Mouse (Mus musculus) CH12.LX (cell line): ENCODE data around the gene Caln1.

Source experiments
- CTCF ChIP-seq, 2 experiments: IDR thresholded peaks in 1 of 2; conservative IDR thresholded peaks in 1 of 2; 2 replicates each; pipeline ENCODE4 v1.5.1; 2011 to 2012; ENCODE audit warnings: low read depth in 2 of 2, low read length in 2 of 2, improper control_type of control experiment in 1 of 2, inconsistent platforms in 1 of 2, mild to moderate bottlenecking in 1 of 2, moderate library complexity in 1 of 2
- E2F4 ChIP-seq: IDR thresholded peaks from 2 replicates; pipeline ENCODE4 v1.6.1; 2011; ENCODE audit warnings: low read depth, low read length, improper control_type of control experiment; ENCODE audit not compliant: insufficient replicate concordance
- EP300 ChIP-seq: IDR thresholded peaks from 2 replicates; pipeline ENCODE4 v1.6.1; 2011; ENCODE audit warnings: low read length, improper control_type of control experiment
- MAFK ChIP-seq: IDR thresholded peaks from 2 replicates; pipeline ENCODE4 v1.6.1; 2011; ENCODE audit warnings: low read length, improper control_type of control experiment; ENCODE audit not compliant: insufficient replicate concordance
- MAX ChIP-seq: IDR thresholded peaks from 2 replicates; pipeline ENCODE4 v1.6.1; 2011; ENCODE audit warnings: low read length, improper control_type of control experiment
- MXI1 ChIP-seq: IDR thresholded peaks from 2 replicates; pipeline ENCODE4 v1.6.1; 2011; ENCODE audit warnings: mild to moderate bottlenecking, low read depth, low read length, improper control_type of control experiment
- NELFE ChIP-seq: IDR thresholded peaks from 2 replicates; pipeline ENCODE4 v1.6.1; 2011; ENCODE audit warnings: low read depth, low read length, improper control_type of control experiment
- NRF1 ChIP-seq: IDR thresholded peaks from 2 replicates; pipeline ENCODE4 v1.6.1; 2014; ENCODE audit warnings: low read depth, mild to moderate bottlenecking, inconsistent platforms, low read length, improper control_type of control experiment, moderate library complexity
- POLR2A ChIP-seq: IDR thresholded peaks from 2 replicates; pipeline ENCODE4 v1.6.1; 2011; ENCODE audit warnings: low read depth, mild to moderate bottlenecking, improper control_type of control experiment, low read length
- RAD21 ChIP-seq: IDR thresholded peaks from 2 replicates; pipeline ENCODE4 v1.6.1; 2011; ENCODE audit warnings: low read depth, mild to moderate bottlenecking, low read length, improper control_type of control experiment, moderate library complexity
- RCOR1 ChIP-seq: conservative IDR thresholded peaks from 2 replicates; pipeline ENCODE4 v1.6.1; 2012; ENCODE audit warnings: low read depth, mild to moderate bottlenecking, inconsistent platforms, low read length, improper control_type of control experiment
- TCF12 ChIP-seq: IDR thresholded peaks from 2 replicates; pipeline ENCODE4 v1.6.1; 2014; ENCODE audit warnings: low read depth, mild to moderate bottlenecking, inconsistent platforms, low read length, improper control_type of control experiment
- ZMIZ1 ChIP-seq: IDR thresholded peaks from 2 replicates; pipeline ENCODE4 v1.6.1; 2012; ENCODE audit warnings: low read depth, mild to moderate bottlenecking, inconsistent platforms, low read length, improper control_type of control experiment

GRCm38 (mm10) chr5:130849610-130850009, 480.4 kb downstream of the Caln1 start:
- TF ChIP-seq CTCF (conservative IDR thresholded peaks at IDR 0.05 in 1 of 2, IDR thresholded peaks at IDR 0.05 in 1 of 2; ENCODE audit: low read depth in 2 of 2, low read length in 2 of 2) (no peak), POLR2A (no peak), MAFK (no peak), EP300 (no peak), MAX (no peak), E2F4 (no peak), MXI1 (no peak), NELFE (no peak), TCF12 (no peak), ZMIZ1 (no peak), RCOR1 (no peak), RAD21 (no peak), NRF1 (no peak)
